Mouse (Mus musculus): ENCODE results near the gene Spink4. TPM values are rescaled to one million over a fixed set of nuclear protein-coding genes. Genes with fewer than 3 reads are reported as not detected.

Gene Spink4
- not detected for total RNA-seq (2023)

DNA sequence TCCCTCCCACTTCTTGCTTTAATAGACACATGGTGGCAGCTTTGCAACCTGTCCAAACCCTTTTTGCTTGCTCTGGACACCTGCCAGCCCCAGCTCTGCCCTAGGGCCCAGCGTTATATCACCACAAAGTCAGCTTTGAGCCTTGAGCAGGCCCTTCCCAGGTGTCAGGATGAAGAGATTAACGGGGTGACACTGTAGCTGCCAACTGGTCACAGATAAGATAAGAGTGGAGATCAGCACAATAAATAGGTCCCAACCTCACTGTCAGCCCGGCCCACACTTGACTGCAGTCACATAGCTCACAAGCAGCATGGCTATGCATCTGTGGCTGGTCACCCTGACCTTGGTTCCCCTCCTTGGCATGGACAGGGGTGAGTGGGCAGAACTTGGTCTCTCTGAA lies at the start of gene Spink4:
Spink4 (plus strand) TSS at position 268 of the 400 bp plus-strand sequence.

DNA sequence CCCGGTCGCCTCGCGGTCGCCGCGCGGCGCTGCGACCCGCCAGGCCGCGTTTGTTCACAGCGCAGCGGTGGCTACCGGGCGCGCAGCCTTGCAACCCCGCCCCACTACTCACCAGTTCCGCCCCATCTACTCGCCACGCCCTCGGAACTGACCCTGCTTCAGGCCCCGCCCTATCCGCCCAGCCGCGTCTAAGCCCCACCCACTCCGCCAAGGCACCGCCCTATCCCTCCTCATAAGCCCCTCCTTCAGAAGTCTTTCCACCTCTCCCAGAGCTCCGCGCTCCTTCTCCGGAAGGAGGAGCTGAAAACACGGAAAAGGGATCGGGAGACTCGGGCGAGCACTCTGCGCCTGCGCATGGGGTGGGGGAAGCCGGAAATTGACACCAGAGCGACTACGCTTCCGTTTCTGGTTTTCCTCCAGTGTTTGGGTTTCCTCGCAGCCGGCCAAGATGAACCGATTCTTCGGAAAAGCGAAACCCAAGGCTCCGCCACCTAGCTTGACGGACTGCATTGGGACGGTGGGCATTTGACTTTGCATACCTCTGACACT lies 28.4 kb downstream of the Spink4 start, which contains the start of the genes Bag1 and Chmp5:
Bag1 (minus strand) TSS at position 135 of the 549 bp plus-strand sequence.
Chmp5 (plus strand) TSS at position 248 of the 549 bp plus-strand sequence.

DNA sequence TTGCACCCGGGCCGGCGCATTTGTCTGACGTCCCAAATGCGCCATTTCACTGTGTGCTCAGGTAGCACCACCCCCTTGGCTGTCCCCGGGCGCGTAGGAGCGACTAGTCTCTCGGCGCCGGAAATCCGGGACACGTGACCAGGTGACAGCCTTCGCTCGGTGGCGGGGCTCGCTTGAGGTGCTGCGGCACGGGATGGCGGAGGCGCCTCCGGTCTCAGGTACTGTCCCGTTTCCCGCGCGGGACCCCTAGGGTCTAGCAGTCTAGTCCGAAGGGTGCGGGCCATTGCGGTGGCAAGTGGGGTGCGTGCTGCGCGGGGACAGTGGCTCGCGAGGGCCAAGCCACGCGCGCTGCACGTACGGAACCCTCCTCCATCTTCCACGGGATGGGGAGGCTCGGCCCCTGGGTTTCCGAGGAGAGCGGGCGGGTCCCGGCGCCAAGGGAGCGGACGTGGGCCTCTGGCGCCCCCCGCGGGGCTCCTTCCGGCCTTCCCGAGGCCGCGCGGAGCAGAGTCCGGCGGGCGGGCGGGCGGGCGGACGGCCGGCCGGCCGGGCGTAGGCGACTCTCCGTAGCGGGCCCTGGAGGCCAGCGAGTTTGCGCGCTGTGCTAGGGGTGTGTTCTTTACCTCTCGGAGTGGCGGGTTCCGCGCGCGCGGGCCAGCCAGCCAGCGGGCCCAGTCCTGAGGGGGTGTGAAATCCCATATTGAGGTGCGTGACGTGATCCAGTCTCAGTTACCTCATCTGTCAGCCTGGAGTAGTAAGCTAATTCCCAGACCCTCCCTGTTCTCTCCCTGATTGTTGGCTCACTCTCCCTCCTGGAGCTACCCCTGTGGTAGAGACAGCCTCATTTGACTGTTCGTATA lies 51.2 kb downstream of the Spink4 start, which contains the start of gene Nfx1:
Nfx1 (plus strand) TSS at position 65 of the 860 bp plus-strand sequence.

Other genes starting within 250 kb of the Spink4 start
- 10 to 100 TPM; 15.9 to 18.8 TPM for gene Aptx, start 216.9 kb upstream of the Spink4 start, total RNA-seq (2023)
- gene Dnaja1, start 197.9 kb upstream of the Spink4 start, total RNA-seq (2023), result 100 to 1,000 TPM; 216 to 288 TPM
- gene Smu1, start 162.1 kb upstream of the Spink4 start, total RNA-seq (2023), result 10 to 100 TPM; 46.4 to 49.1 TPM
- 10 to 100 TPM; 70.5 to 72.8 TPM for gene B4galt1, start 66.0 kb upstream of the Spink4 start, total RNA-seq (2023)
- 10 to 100 TPM; 61.7 to 67.1 TPM for gene Bag1, start 28.2 kb downstream of the Spink4 start, total RNA-seq (2023)
- gene Chmp5, start 28.4 kb downstream of the Spink4 start, total RNA-seq (2023), result 10 to 100 TPM; 49.7 to 50.9 TPM
- 10 to 100 TPM; 27.4 to 30.9 TPM for gene Nfx1, start 50.9 kb downstream of the Spink4 start, total RNA-seq (2023)
- gene Aqp7, start 128.1 kb downstream of the Spink4 start, total RNA-seq (2023), result not detected
- not detected for gene Aqp3, start 178.1 kb downstream of the Spink4 start, total RNA-seq (2023)
- 10 to 100 TPM; 19.1 to 23.1 TPM for gene Nol6, start 204.4 kb downstream of the Spink4 start, total RNA-seq (2023)
- 10 to 100 TPM; 50.1 to 54.7 TPM for gene Ube2r2, start 215.7 kb downstream of the Spink4 start, total RNA-seq (2023)